Mouse (Mus musculus): ENCODE measurements around the gene Tom1l2. TPM values are rescaled to one million over a fixed set of nuclear protein-coding genes. Genes with fewer than 3 reads are reported as not detected.

Tom1l2 gene
- total and polyA plus RNA-seq, 2 experiments from 2014 or later = 49.4 to 120 TPM

- no peak for TF ChIP-seq CTCF (IDR thresholded peaks at IDR 0.05)
- Histone ChIP-seq H3K27ac (ENCODE audit: low read depth, low read length) (no peak overlapping the region; the same call in 1 of the 2 replicates), H3K27me3 (ENCODE audit: insufficient read depth, low read length) (no peaks in the 10 kb centered on the region), H3K4me3 (ENCODE audit: low read depth, low read length) (peak overlapping the region; percentile 31; the same call in 1 of the 2 replicates), H3K36me3 (ENCODE audit: insufficient read depth, low read length) (peaks cover 2% of the 10 kb centered on the region), H3K4me2 (ENCODE audit: low read depth, low read length, poor library complexity, severe bottlenecking) (peak overlapping the region; percentile 55), H3K9me3 (ENCODE audit: low read length) (no peaks in the 10 kb centered on the region), H3K4me1 (ENCODE audit: insufficient read depth, low read length) (peaks cover 5% of the 10 kb centered on the region; the same call in 1 of the 2 replicates), H3K9ac (replicated peaks; ENCODE audit: low read length, poor library complexity, severe bottlenecking) (0 out of 2 replicates have a peak overlapping the region, but pooled peaks have one; percentile 2)
- DNase-seq (ENCODE audit: low spot score) (no peak), ATAC-seq (ENCODE audit: low FRiP score) (no peak)
- WGBS = 37% methylated on average over 3 of the region's 3 CpGs
Observed at GRCm38 (mm10) chr11:60222085-60222468, 130.6 kb downstream of the Tom1l2 start.

- ATAC-seq (ENCODE audit: low FRiP score) (no peak), DNase-seq (ENCODE audit: low spot score) (no peak)
- H3K4me1 ChIP-seq (ENCODE audit: insufficient read depth, low read length) = peaks cover 5% of the 10 kb centered on the region; the same call in 1 of the 2 replicates
- no peak overlapping the region for H3K9ac ChIP-seq (replicated peaks; ENCODE audit: low read length, poor library complexity, severe bottlenecking)
- no peaks in the 10 kb centered on the region; the same call in 1 of the 2 replicates for H3K36me3 ChIP-seq (ENCODE audit: insufficient read depth, low read length)
- no peak for TF ChIP-seq CTCF (IDR thresholded peaks at IDR 0.05)
- 91% methylated on average over 6 of the region's 6 CpGs for whole genome bisulfite sequencing
- H3K27me3 ChIP-seq (ENCODE audit: insufficient read depth, low read length) = no peaks in the 10 kb centered on the region
- no peak overlapping the region for H3K27ac ChIP-seq (ENCODE audit: low read depth, low read length)
- H3K4me3 ChIP-seq (ENCODE audit: low read depth, low read length) = no peak overlapping the region
- H3K4me2 ChIP-seq (ENCODE audit: low read depth, low read length, poor library complexity, severe bottlenecking) = no peak overlapping the region
- H3K9me3 ChIP-seq (ENCODE audit: low read length) = no peaks in the 10 kb centered on the region
Observed at GRCm38 (mm10) chr11:60221425-60221824, 131.3 kb downstream of the Tom1l2 start.

- Histone ChIP-seq H3K9ac (replicated peaks; ENCODE audit: low read length, poor library complexity, severe bottlenecking) (peak overlapping the region; percentile 48), H3K36me3 (ENCODE audit: insufficient read depth, low read length) (no peaks in the 10 kb centered on the region), H3K4me2 (ENCODE audit: low read depth, low read length, poor library complexity, severe bottlenecking) (peak overlapping the region; percentile 53), H3K4me3 (ENCODE audit: low read depth, low read length) (peak overlapping the region; percentile 48), H3K27ac (ENCODE audit: low read depth, low read length) (peak overlapping the region; percentile 19; the same call in 1 of the 2 replicates), H3K4me1 (ENCODE audit: insufficient read depth, low read length) (peaks cover 5% of the 10 kb centered on the region; the same call in 1 of the 2 replicates), H3K27me3 (ENCODE audit: insufficient read depth, low read length) (no peaks in the 10 kb centered on the region), H3K9me3 (ENCODE audit: low read length) (no peaks in the 10 kb centered on the region)
- DNase-seq (ENCODE audit: low spot score) (peak; percentile 89), ATAC-seq (ENCODE audit: low FRiP score) (peak; percentile 38)
- TF ChIP-seq CTCF (IDR thresholded peaks at IDR 0.05) = no peak
- under 1% methylated on average over 41 of the region's 46 CpGs for WGBS
Observed at GRCm38 (mm10) chr11:60220291-60220804, 132.4 kb downstream of the Tom1l2 start.

- Histone ChIP-seq H3K27ac (ENCODE audit: low read depth, low read length) (no peak overlapping the region), H3K4me3 (ENCODE audit: low read depth, low read length) (peak overlapping the region; percentile 48), H3K9ac (replicated peaks; ENCODE audit: low read length, poor library complexity, severe bottlenecking) (peak overlapping the region; percentile 48), H3K4me1 (ENCODE audit: insufficient read depth, low read length) (peaks cover 5% of the 10 kb centered on the region; the same call in 1 of the 2 replicates), H3K36me3 (ENCODE audit: insufficient read depth, low read length) (no peaks in the 10 kb centered on the region), H3K27me3 (ENCODE audit: insufficient read depth, low read length) (no peaks in the 10 kb centered on the region), H3K9me3 (ENCODE audit: low read length) (no peaks in the 10 kb centered on the region), H3K4me2 (ENCODE audit: low read depth, low read length, poor library complexity, severe bottlenecking) (peak overlapping the region; percentile 53)
- TF ChIP-seq CTCF (IDR thresholded peaks at IDR 0.05) = no peak
- WGBS = 48% methylated on average over 8 of the region's 8 CpGs
- ATAC-seq (ENCODE audit: low FRiP score) (no peak), DNase-seq (ENCODE audit: low spot score) (no peak)
Observed at GRCm38 (mm10) chr11:60219609-60220008, 133.1 kb downstream of the Tom1l2 start.

- WGBS = 93% methylated on average over 7 of the region's 7 CpGs
- H3K4me2 ChIP-seq (ENCODE audit: low read depth, low read length, poor library complexity, severe bottlenecking) = no peak overlapping the region
- no peaks in the 10 kb centered on the region for H3K36me3 ChIP-seq (ENCODE audit: insufficient read depth, low read length)
- H3K4me3 ChIP-seq (ENCODE audit: low read depth, low read length) = no peak overlapping the region
- no peaks in the 10 kb centered on the region for H3K27me3 ChIP-seq (ENCODE audit: insufficient read depth, low read length)
- TF ChIP-seq CTCF (IDR thresholded peaks at IDR 0.05) = no peak
- no peak overlapping the region for H3K9ac ChIP-seq (replicated peaks; ENCODE audit: low read length, poor library complexity, severe bottlenecking)
- DNase-seq (ENCODE audit: low spot score) (no peak), ATAC-seq (ENCODE audit: low FRiP score) (no peak)
- H3K9me3 ChIP-seq (ENCODE audit: low read length) = no peaks in the 10 kb centered on the region
- H3K27ac ChIP-seq (ENCODE audit: low read depth, low read length) = no peak overlapping the region
- H3K4me1 ChIP-seq (ENCODE audit: insufficient read depth, low read length) = 0 out of 2 replicates have a peak, but pooled peaks cover 5% of the 10 kb centered on the region
Observed at GRCm38 (mm10) chr11:60217467-60217866, 135.2 kb downstream of the Tom1l2 start.

- H3K4me2 ChIP-seq (ENCODE audit: low read depth, low read length, poor library complexity, severe bottlenecking) = no peak overlapping the region
- H3K9ac ChIP-seq (replicated peaks; ENCODE audit: low read length, poor library complexity, severe bottlenecking) = no peak overlapping the region
- H3K27ac ChIP-seq (ENCODE audit: low read depth, low read length) = no peak overlapping the region
- no peaks in the 10 kb centered on the region for H3K27me3 ChIP-seq (ENCODE audit: insufficient read depth, low read length)
- 0 out of 2 replicates have a peak, but pooled peaks cover 5% of the 10 kb centered on the region for H3K4me1 ChIP-seq (ENCODE audit: insufficient read depth, low read length)
- no peaks in the 10 kb centered on the region for H3K36me3 ChIP-seq (ENCODE audit: insufficient read depth, low read length)
- DNase-seq (ENCODE audit: low spot score) = no peak
- no peak for ATAC-seq (ENCODE audit: low FRiP score)
- H3K9me3 ChIP-seq (ENCODE audit: low read length) = no peaks in the 10 kb centered on the region
- no peak for TF ChIP-seq CTCF (IDR thresholded peaks at IDR 0.05)
- no peak overlapping the region for H3K4me3 ChIP-seq (ENCODE audit: low read depth, low read length)
- WGBS = 82% methylated on average over 1 of the region's 1 CpGs
Observed at GRCm38 (mm10) chr11:60216671-60217070, 136.0 kb downstream of the Tom1l2 start.

Measured in midbrain, postnatal 0 days (tissue).